Mouse (Mus musculus): ENCODE results near the gene Sfn. TPM values are rescaled to one million over a fixed set of nuclear protein-coding genes. Genes with fewer than 3 reads are reported as not detected.

The Sfn gene
- polyA plus RNA-seq, 1 experiment: 11.9 TPM

DNA sequence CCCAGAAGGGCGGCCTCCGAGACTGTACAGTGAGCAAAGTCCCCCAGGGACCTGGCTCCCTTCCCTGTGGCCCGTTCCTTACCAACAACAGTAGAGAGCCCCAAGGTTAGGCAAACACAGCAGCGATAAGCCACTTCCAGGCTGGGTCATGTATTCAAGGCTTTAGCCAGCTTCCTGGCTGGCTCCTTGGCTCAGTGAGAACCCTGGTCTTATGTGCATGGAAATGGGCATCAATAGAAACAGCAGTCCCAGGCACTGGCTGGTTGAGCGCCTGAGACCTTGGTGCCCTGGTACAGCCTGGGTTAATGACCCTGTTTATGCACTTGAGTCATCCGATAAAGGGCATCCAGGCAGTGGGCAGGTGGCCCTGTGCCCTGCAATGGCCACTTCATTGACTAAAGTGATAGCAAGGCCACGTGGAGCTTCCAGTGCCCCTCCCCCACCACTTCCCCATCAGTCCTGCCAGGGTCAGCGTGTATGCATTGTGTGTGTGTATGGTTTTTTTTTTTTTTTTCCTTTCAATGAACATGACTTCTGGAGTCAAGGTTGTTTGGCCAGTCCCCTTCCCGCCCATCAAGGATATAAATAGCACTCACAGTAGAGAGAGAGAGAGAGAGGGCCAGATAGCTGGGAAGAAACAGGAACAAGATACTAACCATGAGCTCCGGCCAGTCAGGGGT lies 49.1 kb downstream of the Sfn start, which contains the start of gene Nr0b2:
TSS of gene Nr0b2 (plus strand) at position 609 of the 680 bp plus-strand sequence.
- TF ChIP-seq POLR2A (IDR thresholded peaks at IDR 0.05; ENCODE audit: borderline replicate concordance, extremely low read depth, insufficient read depth, insufficient read length, poor library complexity, severe bottlenecking) (no peak), CTCF (IDR thresholded peaks at IDR 0.05; ENCODE audit: borderline replicate concordance, extremely low read depth, insufficient read depth, insufficient read length) (no peak)

DNA sequence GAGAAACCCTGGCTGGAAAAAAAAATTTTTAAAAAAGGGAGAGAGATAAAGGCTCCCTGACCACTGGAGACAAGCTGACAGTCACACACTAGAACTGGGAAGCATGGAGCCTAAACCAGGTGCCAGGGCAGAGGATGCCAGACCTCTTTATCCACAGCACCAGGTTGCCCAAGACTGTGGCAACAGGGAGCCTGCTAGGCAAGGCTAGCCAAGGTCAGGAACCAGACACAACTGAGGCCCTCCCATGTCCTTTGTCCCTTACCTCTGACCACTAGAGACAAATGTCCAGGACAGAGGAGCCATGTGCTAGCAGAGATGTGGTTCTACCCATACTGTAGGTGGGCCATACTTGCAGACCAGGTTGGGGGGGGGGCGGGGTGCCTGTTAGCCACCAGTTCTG lies 49.9 kb downstream of the Sfn start:
- DNase-seq (ENCODE audit: low read depth): no peak
- no peak for TF ChIP-seq POLR2A (IDR thresholded peaks at IDR 0.05; ENCODE audit: borderline replicate concordance, extremely low read depth, insufficient read depth, insufficient read length, poor library complexity, severe bottlenecking)
- TF ChIP-seq CTCF (IDR thresholded peaks at IDR 0.05; ENCODE audit: borderline replicate concordance, extremely low read depth, insufficient read depth, insufficient read length): no peak

More for the DNA sequence above, 49.1 kb downstream of the Sfn start, which contains the start of gene Nr0b2:
- no peak for DNase-seq (ENCODE audit: low read depth)

Other genes with a start within 250 kb of the Sfn start
- 38.6 and 49.6 TPM in 2 replicates for gene Wdtc1, start 248.7 kb downstream of the Sfn start, polyA plus RNA-seq (2012; rRNA removed)
- 23.4 and 33.1 TPM in 2 replicates for gene Slc9a1, start 232.5 kb downstream of the Sfn start, polyA plus RNA-seq (2012; rRNA removed)
- gene Tent5b, start 122.0 kb downstream of the Sfn start, polyA plus RNA-seq (2012; rRNA removed): 0.19 and 0.45 TPM in 2 replicates
- 6.6 and 8.2 TPM in 2 replicates for gene Trnp1, start 103.6 kb downstream of the Sfn start, polyA plus RNA-seq (2012; rRNA removed)
- 0.40 and 0.51 TPM in 2 replicates for gene Kdf1, start 83.2 kb downstream of the Sfn start, polyA plus RNA-seq (2012; rRNA removed)
- gene Nudc, start 56.2 kb downstream of the Sfn start, polyA plus RNA-seq (2012; rRNA removed): 119 and 167 TPM in 2 replicates
- not detected in 2 replicates for gene Nr0b2, start 48.8 kb downstream of the Sfn start, polyA plus RNA-seq (2012; rRNA removed)
- gene Gpatch3, start 27.4 kb downstream of the Sfn start, polyA plus RNA-seq (2012; rRNA removed): 5.9 and 7.5 TPM in 2 replicates
- gene Gpn2, start 17.8 kb downstream of the Sfn start, polyA plus RNA-seq (2012; rRNA removed): 37.7 and 56.8 TPM in 2 replicates
- gene Zdhhc18, start 48.0 kb upstream of the Sfn start, polyA plus RNA-seq (2012; rRNA removed): 34.4 and 39.9 TPM in 2 replicates
- 11.7 and 12.8 TPM in 2 replicates for gene Pigv, start 70.5 kb upstream of the Sfn start, polyA plus RNA-seq (2012; rRNA removed)
- gene Arid1a, start 154.6 kb upstream of the Sfn start, polyA plus RNA-seq (2012; rRNA removed): 75.4 and 121 TPM in 2 replicates